Mouse (Mus musculus): ENCODE measurements at regions not wholly inside any gene's neighbourhood (a gene's known extent, or its start where the extent isn't known, plus 50 kb on each side); places are given as distances from the start of the nearest gene placed in this dataset.

GRCm38 (mm10) chr13:85639376-85640229 is 350.7 kb upstream of the Rasa1 start:
- DNase-seq (ENCODE audit: extremely low read depth, low read depth), result peak; percentile 18

GRCm38 (mm10) chr13:85629506-85630175 is 340.7 kb upstream of the Rasa1 start:
- no peak for DNase-seq (ENCODE audit: extremely low read depth, low read depth)
